Mouse (Mus musculus): Measurements from ENCODE around the gene Cyren.

The Cyren gene

DNA sequence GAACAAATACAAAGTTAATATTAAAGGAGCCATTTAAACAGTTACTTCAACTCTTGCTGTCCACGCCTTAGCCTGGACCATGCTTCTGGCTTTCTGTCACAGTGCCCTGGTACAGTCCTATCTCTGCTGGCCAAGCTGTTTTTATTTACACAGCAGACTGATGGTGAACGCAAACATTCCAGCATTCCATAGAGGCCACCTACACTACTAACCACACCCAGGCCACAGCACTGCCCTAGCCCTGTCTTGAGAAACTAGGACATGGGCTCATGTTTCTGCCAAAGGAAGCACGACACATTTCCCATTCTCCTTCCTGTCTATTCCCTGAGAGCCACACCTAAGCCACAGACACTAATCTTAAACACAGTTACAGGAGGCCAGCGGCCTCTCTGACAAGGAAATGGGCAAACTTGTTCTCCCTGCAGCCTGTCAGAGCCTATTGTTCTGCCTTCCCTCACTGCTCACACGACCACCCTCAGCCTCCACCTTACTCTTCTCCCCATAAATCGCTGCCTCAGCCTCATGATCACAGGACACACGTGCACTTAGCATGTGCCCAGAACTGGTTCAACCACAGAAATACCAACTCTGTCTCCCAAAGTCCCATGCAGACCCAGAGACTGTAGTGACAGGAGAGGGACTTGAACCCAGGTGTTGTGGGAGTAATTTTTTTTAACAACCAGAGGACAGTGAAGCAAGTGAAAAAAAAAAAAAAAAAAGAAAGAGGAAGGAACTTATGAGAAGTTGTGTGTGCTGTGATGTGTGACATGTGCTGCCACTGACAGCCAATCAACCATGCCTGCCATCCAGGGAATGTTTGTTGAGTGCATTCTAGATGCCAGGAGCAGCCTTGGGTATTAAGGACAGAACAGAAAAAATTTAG, 11.9 kb downstream of the Cyren start:
- no peak for DNase-seq

DNA sequence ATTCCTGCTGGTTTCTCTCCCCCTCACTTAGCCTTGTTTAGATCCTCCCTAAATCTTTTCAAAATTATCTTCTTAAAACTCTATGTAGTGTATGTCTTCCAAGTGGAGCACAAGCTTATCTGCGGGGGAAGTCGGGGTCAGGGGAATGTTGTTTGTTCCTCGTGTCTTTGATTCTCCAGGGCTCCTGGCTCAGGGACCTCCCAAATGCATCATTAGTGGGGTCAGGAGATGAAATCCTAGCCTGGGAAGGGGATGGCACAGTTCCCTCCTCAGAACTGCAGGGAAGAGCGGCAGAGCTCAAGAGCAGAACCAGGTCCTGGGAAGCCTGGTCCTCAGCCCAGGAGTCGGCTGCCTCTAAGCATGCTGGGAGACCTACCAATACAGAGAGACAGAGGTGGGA, 12.6 kb downstream of the Cyren start:
- DNase-seq = no peak

GRCm38 (mm10) chr6:34863786-34864514, 13.9 kb downstream of the Cyren start:
- no peak for DNase-seq

DNA sequence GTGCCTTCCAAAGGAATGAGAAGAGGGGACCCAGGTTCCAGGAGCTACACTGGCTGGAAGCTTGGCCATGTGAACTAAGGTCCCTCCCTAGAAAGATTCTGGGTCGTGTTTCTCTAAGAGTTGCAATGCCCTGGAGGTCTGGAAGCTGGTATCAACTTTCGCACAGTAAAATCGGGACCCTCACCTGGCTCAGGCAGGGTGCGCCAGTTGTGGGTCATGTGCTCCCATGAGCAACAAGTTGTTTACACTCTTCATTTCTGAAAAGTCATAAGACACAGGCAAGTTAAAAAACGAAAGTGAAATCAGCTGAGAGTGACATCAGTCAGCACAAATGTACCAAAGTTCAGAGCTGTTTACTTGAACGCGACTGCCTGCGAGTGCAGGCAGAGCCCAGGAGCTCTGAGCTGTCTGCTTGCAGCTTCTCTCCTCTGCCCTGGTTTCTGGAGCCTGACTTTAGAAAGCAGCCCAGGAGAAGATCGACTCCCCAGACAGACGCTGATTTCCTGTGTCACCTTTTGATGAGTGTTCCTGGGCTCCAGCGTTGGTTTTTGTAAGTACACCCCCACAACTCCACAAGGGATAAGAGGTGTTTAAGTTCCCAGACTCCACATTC, 15.0 kb downstream of the Cyren start, which contains the start of gene Tmem140:
Gene Tmem140, plus strand, starts transcription at position 356 of the 613 bp plus-strand sequence.
- DNase-seq = peak; percentile 69

DNA sequence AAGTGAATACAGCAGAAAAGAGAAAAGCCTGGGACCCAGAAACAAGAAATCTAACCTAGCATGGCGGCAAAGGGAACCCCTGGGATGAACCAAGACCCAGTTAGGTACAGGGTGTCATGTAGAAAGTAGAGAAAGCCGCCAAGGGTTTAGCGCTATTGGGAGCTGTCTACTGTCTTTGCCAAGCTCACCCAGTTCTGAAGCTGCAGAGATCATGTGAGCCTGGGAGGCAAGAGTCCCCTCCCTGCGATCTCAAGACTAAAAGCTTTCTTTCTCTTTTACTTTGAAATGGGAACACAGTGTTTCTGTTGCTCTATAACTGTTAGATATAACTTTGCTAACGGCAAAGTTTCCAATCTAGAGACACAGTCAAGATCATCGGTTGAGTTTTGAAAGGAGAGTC, 15.5 kb downstream of the Cyren start:
- peak; percentile 56 for DNase-seq

- DNase-seq = peak; percentile 34
These were observed 16.3 kb downstream of the Cyren start for GRCm38 (mm10) chr6:34861546-34862053.

GRCm38 (mm10) chr6:34832352-34832751, 45.5 kb downstream of the Cyren start:
- DNase-seq = no peak

GRCm38 (mm10) chr6:34824406-34824805, 53.5 kb downstream of the Cyren start:
- DNase-seq = no peak

All from thymus, postnatal 25 days (tissue).